ENCODE assay signal across 8 mouse cellular contexts in genomic region chr10:115478441-115479141, GRCm38 (mm10).
DNase-seq lines count a peak whose midpoint lies in the region; ATAC-seq lines count a peak whose summit lies in the region.

No protein-coding gene starts in this region.

- intact Hi-C loops in heart, postnatal 10 days (cut with DNase I): no loop called here

- 18% methylated on average over 20 of the region's 20 CpGs for WGBS in heart, embryonic 13.5 days

- no peak for DNase-seq in heart, postnatal 10 days
- peak; percentile 20 to 27 for DNase-seq in cerebellum, postnatal 25 days
- DNase-seq in urinary bladder, adult 18-20 months (ENCODE audit: low spot score in 2 of 2): no peak
- DNase-seq in kidney, postnatal 14 days: no peak
- DNase-seq in layer of hippocampus, adult 9-10 months (ENCODE audit: low spot score): no peak

- no peaks in the 10 kb centered on the region for H3K27me3 ChIP-seq in heart, embryonic 13.5 days (replicated peaks)

- H3K9me3 ChIP-seq in heart, embryonic 13.5 days: no peaks in the 10 kb centered on the region

- peak overlapping the region; percentile 36 for H3K4me3 ChIP-seq in heart, embryonic 13.5 days

- peak overlapping the region; percentile 66 for H3K4me2 ChIP-seq in heart, embryonic 13.5 days

- no peaks in the 10 kb centered on the region for H3K36me3 ChIP-seq in heart, embryonic 13.5 days

- peaks cover 19% of the 10 kb centered on the region for H3K4me1 ChIP-seq in heart, embryonic 13.5 days

- ATAC-seq in heart, embryonic 13.5 days (ENCODE audit: extremely low read depth, insufficient number of reproducible peaks, low FRiP score, low TSS enrichment): no peak
- peak; percentile 12 to 39; a peak in 3 of 4 replicates for ATAC-seq in hematopoietic stem cell, adult 5-6 weeks (replicated peaks in 1 of 2; ENCODE audit: insufficient read depth in 1 of 2, low FRiP score in 2 of 2, low TSS enrichment in 1 of 2, low read depth in 1 of 2, poor library complexity in 2 of 2, severe bottlenecking in 2 of 2)
- ATAC-seq in megakaryocyte-erythroid progenitor cell, adult 5-6 weeks (replicated peaks; ENCODE audit: low FRiP score, low TSS enrichment, poor library complexity, severe bottlenecking): 0 out of 2 replicates have a peak, but pooled peaks have one; percentile 18

- H3K27ac ChIP-seq in heart, embryonic 13.5 days (replicated peaks): no peak overlapping the region

- 0 out of 2 replicates have a peak overlapping the region, but pooled peaks have one; percentile 52 for H3K9ac ChIP-seq in heart, embryonic 13.5 days

Comparison
In these comparisons a context has a peak if more than half of its experiments do, and no peak if none do; other contexts are left out.
1. DNase-seq: peak in cerebellum, postnatal 25 days (2 of 2); none in heart, postnatal 10 days (0 of 2), urinary bladder, adult 18-20 months (0 of 2), kidney, postnatal 14 days (single experiment) and layer of hippocampus, adult 9-10 months (single experiment).